Mouse (Mus musculus): Measurements from ENCODE around the gene Npb. TPM values are rescaled to one million over a fixed set of nuclear protein-coding genes. Genes with fewer than 3 reads are reported as not detected.
A peak's percentile ranks its signal among the peaks of the same experiment; 100 is the strongest.

The Npb gene
- polyA plus RNA-seq, 1 experiment from 2014 or later = 2.3 TPM

DNA sequence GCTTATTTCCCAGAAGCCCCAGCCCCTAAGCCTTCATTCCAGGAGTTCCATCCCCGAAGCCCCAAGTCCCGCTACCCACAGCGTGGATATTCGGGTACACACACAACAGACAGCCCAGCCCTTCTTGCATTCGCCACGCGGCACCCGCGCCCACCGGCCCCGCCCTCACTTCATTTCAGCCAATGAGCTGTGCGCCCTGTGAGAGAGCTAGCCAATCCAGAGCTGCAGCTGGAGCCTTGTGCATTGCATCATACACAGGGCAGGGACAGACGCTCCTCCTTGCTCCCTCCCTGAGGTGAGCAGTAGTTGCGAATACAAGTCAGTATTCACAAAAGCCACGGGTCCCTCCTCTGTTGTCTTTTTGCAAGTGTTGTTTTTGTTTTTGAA is 35.3 kb downstream of the Npb start, which contains the start of gene Pycr1:
TSS of gene Pycr1 (minus strand) at position 169 of the 387 bp plus-strand sequence.
- peaks cover 33% of the 10 kb centered on the region for H3K4me1 ChIP-seq
- H3K9ac ChIP-seq = peak within 1 kb of the TSS; percentile 78
- no peaks in the 10 kb centered on the region for H3K9me3 ChIP-seq
- peak; percentile 99 for ATAC-seq (ENCODE audit: low FRiP score, low read depth)
- H3K36me3 ChIP-seq = no peaks in the 10 kb centered on the region
- peak within 1 kb of the TSS; percentile 89 for H3K4me2 ChIP-seq (replicated peaks)
- WGBS = under 1% methylated on average over 15 of the region's 15 CpGs
- peak within 1 kb of the TSS; percentile 55 for H3K4me3 ChIP-seq
- H3K27ac ChIP-seq = peak within 1 kb of the TSS; percentile 72
- peaks cover 25% of the 10 kb centered on the region for H3K27me3 ChIP-seq

- Histone ChIP-seq H3K4me1 (peaks cover 23% of the 10 kb centered on the region), H3K4me2 (replicated peaks) (peak overlapping the region; percentile 48), H3K9ac (no peak overlapping the region), H3K27ac (no peak overlapping the region), H3K9me3 (no peaks in the 10 kb centered on the region), H3K27me3 (peaks cover 18% of the 10 kb centered on the region), H3K36me3 (no peaks in the 10 kb centered on the region), H3K4me3 (no peak overlapping the region)
- ATAC-seq (ENCODE audit: low FRiP score, low read depth) = no peak
- 78% methylated on average over 35 of the region's 35 CpGs for WGBS
Observed at GRCm38 (mm10) chr11:120647047-120647830, 39.0 kb downstream of the Npb start.

- Histone ChIP-seq H3K9me3 (no peaks in the 10 kb centered on the region), H3K4me3 (peak within 1 kb of the TSS; percentile 8; the same call in 1 of the 2 replicates), H3K9ac (no peak within 1 kb of the TSS), H3K27ac (no peak within 1 kb of the TSS), H3K4me2 (replicated peaks) (peak within 1 kb of the TSS; percentile 48), H3K27me3 (peaks cover 16% of the 10 kb centered on the region), H3K4me1 (peaks cover 15% of the 10 kb centered on the region), H3K36me3 (no peaks in the 10 kb centered on the region)
- no peak for ATAC-seq (ENCODE audit: low FRiP score, low read depth)
- WGBS = 8% methylated on average over 13 of the region's 13 CpGs
Observed at GRCm38 (mm10) chr11:120648001-120648476, 39.8 kb downstream of the Npb start, which contains the start of gene Myadml2. Gene Myadml2, minus strand, starts transcription at chr11:120648158.

- no peak for ATAC-seq (ENCODE audit: low FRiP score, low read depth)
- Histone ChIP-seq H3K27ac (no peak overlapping the region), H3K36me3 (no peaks in the 10 kb centered on the region), H3K9ac (no peak overlapping the region), H3K4me1 (peaks cover 9% of the 10 kb centered on the region), H3K4me3 (no peak overlapping the region), H3K4me2 (replicated peaks) (no peak overlapping the region), H3K9me3 (no peaks in the 10 kb centered on the region), H3K27me3 (peaks cover 14% of the 10 kb centered on the region)
- 68% methylated on average over 3 of the region's 3 CpGs for WGBS
Observed at GRCm38 (mm10) chr11:120651872-120652271, 43.6 kb downstream of the Npb start.

DNA sequence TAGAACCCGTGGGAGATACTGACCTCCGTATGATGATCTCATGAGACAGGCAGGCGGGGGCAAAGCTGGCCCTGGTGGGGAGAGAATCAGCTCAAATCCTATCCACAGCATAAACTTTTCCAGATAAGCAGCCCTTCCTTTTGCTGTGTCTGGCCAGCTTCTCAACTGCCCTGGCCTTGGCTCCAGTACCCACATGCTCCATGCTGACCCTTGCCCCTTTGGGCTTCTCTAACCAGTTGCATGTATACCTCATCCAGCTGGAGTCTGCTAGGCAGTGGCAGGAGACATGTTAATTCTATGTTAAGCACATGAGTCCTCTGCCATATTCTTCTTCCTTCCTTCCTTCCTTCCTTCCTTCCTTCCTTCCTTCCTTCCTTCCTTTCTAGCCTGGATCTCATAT is 46.5 kb downstream of the Npb start:
- Histone ChIP-seq H3K27me3 (peaks cover 29% of the 10 kb centered on the region), H3K4me1 (peaks cover 12% of the 10 kb centered on the region), H3K4me2 (replicated peaks) (no peak overlapping the region)

GRCm38 (mm10) chr11:120657301-120657700 is 49.0 kb downstream of the Npb start:
- Histone ChIP-seq H3K4me1 (peaks cover 29% of the 10 kb centered on the region), H3K9ac (no peak overlapping the region), H3K9me3 (no peaks in the 10 kb centered on the region), H3K27me3 (peaks cover 55% of the 10 kb centered on the region), H3K4me2 (replicated peaks) (no peak overlapping the region), H3K4me3 (no peak overlapping the region), H3K36me3 (no peaks in the 10 kb centered on the region), H3K27ac (no peak overlapping the region)
- WGBS = 76% methylated on average over 4 of the region's 4 CpGs
- ATAC-seq (ENCODE audit: low FRiP score, low read depth) = no peak

More for the DNA sequence above, 46.5 kb downstream of the Npb start:
- WGBS = 74% methylated on average over 3 of the region's 3 CpGs
- H3K9me3 ChIP-seq = no peaks in the 10 kb centered on the region
- H3K27ac ChIP-seq = no peak overlapping the region
- H3K9ac ChIP-seq = no peak overlapping the region
- H3K36me3 ChIP-seq = no peaks in the 10 kb centered on the region
- H3K4me3 ChIP-seq = no peak overlapping the region
- no peak for ATAC-seq (ENCODE audit: low FRiP score, low read depth)

Small RNAs within 50 kb of the gene (microRNA-seq; reads per million reads assigned to microRNA genes)
- gene Mir6936 = 1.0 reads per million

Other genes with a start within 250 kb of the Npb start
- 0.52 and 0.61 TPM in 2 replicates for gene Fscn2, start 246.9 kb upstream of the Npb start, polyA plus RNA-seq (2015; fragmentation: Nextera tagmentation; extraction: Ambion mirVana)
- gene Faap100, start 229.7 kb upstream of the Npb start, polyA plus RNA-seq (2015; fragmentation: Nextera tagmentation; extraction: Ambion mirVana) = 37.0 and 38.6 TPM in 2 replicates
- 34.3 and 37.6 TPM in 2 replicates for gene Nploc4, start 170.8 kb upstream of the Npb start, polyA plus RNA-seq (2015; fragmentation: Nextera tagmentation; extraction: Ambion mirVana)
- 0.14 TPM in 1 of 2 replicates, not detected in the other for gene Tspan10, start 165.8 kb upstream of the Npb start, polyA plus RNA-seq (2015; fragmentation: Nextera tagmentation; extraction: Ambion mirVana)
- gene Pde6g, start 155.0 kb upstream of the Npb start, polyA plus RNA-seq (2015; fragmentation: Nextera tagmentation; extraction: Ambion mirVana) = 0.38 and 0.39 TPM in 2 replicates
- 12.2 and 12.4 TPM in 2 replicates for gene Oxld1, start 150.4 kb upstream of the Npb start, polyA plus RNA-seq (2015; fragmentation: Nextera tagmentation; extraction: Ambion mirVana)
- gene Ccdc137, start 150.4 kb upstream of the Npb start, polyA plus RNA-seq (2015; fragmentation: Nextera tagmentation; extraction: Ambion mirVana) = 37.1 and 41.7 TPM in 2 replicates
- gene Arl16, start 140.9 kb upstream of the Npb start, polyA plus RNA-seq (2015; fragmentation: Nextera tagmentation; extraction: Ambion mirVana) = 65.8 and 67.9 TPM in 2 replicates
- gene Mrpl12, start 123.9 kb upstream of the Npb start, polyA plus RNA-seq (2015; fragmentation: Nextera tagmentation; extraction: Ambion mirVana) = 120 and 124 TPM in 2 replicates
- gene Slc25a10, start 116.6 kb upstream of the Npb start, polyA plus RNA-seq (2015; fragmentation: Nextera tagmentation; extraction: Ambion mirVana) = 46.8 and 49.0 TPM in 2 replicates
- gene Gcgr, start 77.8 kb upstream of the Npb start, polyA plus RNA-seq (2015; fragmentation: Nextera tagmentation; extraction: Ambion mirVana) = 6.3 and 7.3 TPM in 2 replicates
- gene Mcrip1, start 58.8 kb upstream of the Npb start, polyA plus RNA-seq (2015; fragmentation: Nextera tagmentation; extraction: Ambion mirVana) = 245 TPM in 2 replicates
- 0.59 and 0.94 TPM in 2 replicates for gene Ppp1r27, start 57.3 kb upstream of the Npb start, polyA plus RNA-seq (2015; fragmentation: Nextera tagmentation; extraction: Ambion mirVana)
- 775 and 791 TPM in 2 replicates for gene P4hb, start 35.2 kb upstream of the Npb start, polyA plus RNA-seq (2015; fragmentation: Nextera tagmentation; extraction: Ambion mirVana)
- 530 and 555 TPM in 2 replicates for gene Arhgdia, start 26.9 kb upstream of the Npb start, polyA plus RNA-seq (2015; fragmentation: Nextera tagmentation; extraction: Ambion mirVana)
- 480 and 508 TPM in 2 replicates for gene Alyref, start 10.1 kb upstream of the Npb start, polyA plus RNA-seq (2015; fragmentation: Nextera tagmentation; extraction: Ambion mirVana)
- gene Anapc11, start 10.1 kb upstream of the Npb start, polyA plus RNA-seq (2015; fragmentation: Nextera tagmentation; extraction: Ambion mirVana) = 217 and 222 TPM in 2 replicates
- gene Pcyt2, start 9.5 kb downstream of the Npb start, polyA plus RNA-seq (2015; fragmentation: Nextera tagmentation; extraction: Ambion mirVana) = 150 and 153 TPM in 2 replicates
- 25.6 and 28.8 TPM in 2 replicates for gene Sirt7, start 16.8 kb downstream of the Npb start, polyA plus RNA-seq (2015; fragmentation: Nextera tagmentation; extraction: Ambion mirVana)
- 27.0 and 28.9 TPM in 2 replicates for gene Mafg, start 25.1 kb downstream of the Npb start, polyA plus RNA-seq (2015; fragmentation: Nextera tagmentation; extraction: Ambion mirVana)
- gene Pycr1, start 35.3 kb downstream of the Npb start, polyA plus RNA-seq (2015; fragmentation: Nextera tagmentation; extraction: Ambion mirVana) = 43.7 and 45.6 TPM in 2 replicates
- 0.36 and 1.3 TPM in 2 replicates for gene Myadml2, start 39.7 kb downstream of the Npb start, polyA plus RNA-seq (2015; fragmentation: Nextera tagmentation; extraction: Ambion mirVana)
- gene Notum, start 52.7 kb downstream of the Npb start, polyA plus RNA-seq (2015; fragmentation: Nextera tagmentation; extraction: Ambion mirVana) = 4.3 and 6.5 TPM in 2 replicates
- gene Aspscr1, start 64.5 kb downstream of the Npb start, polyA plus RNA-seq (2015; fragmentation: Nextera tagmentation; extraction: Ambion mirVana) = 128 and 129 TPM in 2 replicates
- 139 and 145 TPM in 2 replicates for gene Cenpx, start 105.3 kb downstream of the Npb start, polyA plus RNA-seq (2015; fragmentation: Nextera tagmentation; extraction: Ambion mirVana)
- 66.2 and 75.4 TPM in 2 replicates for gene Lrrc45, start 105.4 kb downstream of the Npb start, polyA plus RNA-seq (2015; fragmentation: Nextera tagmentation; extraction: Ambion mirVana)
- gene Rac3, start 113.0 kb downstream of the Npb start, polyA plus RNA-seq (2015; fragmentation: Nextera tagmentation; extraction: Ambion mirVana) = 66.2 and 70.5 TPM in 2 replicates
- gene Dcxr, start 118.8 kb downstream of the Npb start, polyA plus RNA-seq (2015; fragmentation: Nextera tagmentation; extraction: Ambion mirVana) = 15.6 and 16.2 TPM in 2 replicates
- 7.7 and 10.1 TPM in 2 replicates for gene Cbr2, start 123.6 kb downstream of the Npb start, polyA plus RNA-seq (2015; fragmentation: Nextera tagmentation; extraction: Ambion mirVana)
- 4.5 and 4.9 TPM in 2 replicates for gene Hmga1b, start 154.3 kb downstream of the Npb start, polyA plus RNA-seq (2015; fragmentation: Nextera tagmentation; extraction: Ambion mirVana)
- gene Rfng, start 175.7 kb downstream of the Npb start, polyA plus RNA-seq (2015; fragmentation: Nextera tagmentation; extraction: Ambion mirVana) = 43.8 and 48.4 TPM in 2 replicates
- 240 and 241 TPM in 2 replicates for gene Gps1, start 175.8 kb downstream of the Npb start, polyA plus RNA-seq (2015; fragmentation: Nextera tagmentation; extraction: Ambion mirVana)
- 66.6 TPM in 2 replicates for gene Dus1l, start 187.9 kb downstream of the Npb start, polyA plus RNA-seq (2015; fragmentation: Nextera tagmentation; extraction: Ambion mirVana)
- 49.8 and 53.9 TPM in 2 replicates for gene Fasn, start 216.1 kb downstream of the Npb start, polyA plus RNA-seq (2015; fragmentation: Nextera tagmentation; extraction: Ambion mirVana)

Data from limb, embryonic 13.5 days (tissue).